Mouse (Mus musculus): ENCODE data around the gene Shd.

DNA sequence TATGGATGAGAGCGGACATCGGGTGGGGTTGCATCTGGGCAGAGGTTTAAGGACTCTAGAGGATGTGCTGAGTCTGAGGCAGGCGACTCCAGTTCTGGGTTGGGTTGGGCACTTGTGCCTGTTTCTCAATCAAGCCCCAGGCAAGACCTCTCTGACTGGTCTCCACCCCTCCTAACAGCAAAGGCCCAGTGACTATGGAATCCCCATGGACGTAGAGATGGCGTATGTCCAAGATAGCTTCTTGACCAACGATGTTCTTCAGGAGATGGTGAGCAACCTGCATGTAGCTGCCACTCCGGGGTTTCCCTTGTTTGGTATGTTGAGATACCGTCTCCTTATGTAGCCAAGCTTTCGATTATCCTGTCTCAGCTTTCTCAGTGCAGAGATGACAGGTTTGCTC, 45.0 kb downstream of the Shd start:
- TF ChIP-seq CTCF (IDR thresholded peaks at IDR 0.05; ENCODE audit: extremely low read depth, insufficient read depth, insufficient read length, insufficient replicate concordance) (no peak), POLR2A (IDR thresholded peaks at IDR 0.05; ENCODE audit: low read depth, low read length) (no peak)

Measured in spleen, adult 2 months (tissue).